Mouse (Mus musculus): ENCODE measurements around the gene Unc93b1. TPM values are rescaled to one million over a fixed set of nuclear protein-coding genes. Genes with fewer than 3 reads are reported as not detected.
A peak's percentile ranks its signal among the peaks of the same experiment; 100 is the strongest.

Gene Unc93b1
- 21.3 and 24.5 TPM in 2 replicates for polyA plus RNA-seq (2014; fragmentation: Nextera tagmentation; extraction: Ambion mirVana)

DNA sequence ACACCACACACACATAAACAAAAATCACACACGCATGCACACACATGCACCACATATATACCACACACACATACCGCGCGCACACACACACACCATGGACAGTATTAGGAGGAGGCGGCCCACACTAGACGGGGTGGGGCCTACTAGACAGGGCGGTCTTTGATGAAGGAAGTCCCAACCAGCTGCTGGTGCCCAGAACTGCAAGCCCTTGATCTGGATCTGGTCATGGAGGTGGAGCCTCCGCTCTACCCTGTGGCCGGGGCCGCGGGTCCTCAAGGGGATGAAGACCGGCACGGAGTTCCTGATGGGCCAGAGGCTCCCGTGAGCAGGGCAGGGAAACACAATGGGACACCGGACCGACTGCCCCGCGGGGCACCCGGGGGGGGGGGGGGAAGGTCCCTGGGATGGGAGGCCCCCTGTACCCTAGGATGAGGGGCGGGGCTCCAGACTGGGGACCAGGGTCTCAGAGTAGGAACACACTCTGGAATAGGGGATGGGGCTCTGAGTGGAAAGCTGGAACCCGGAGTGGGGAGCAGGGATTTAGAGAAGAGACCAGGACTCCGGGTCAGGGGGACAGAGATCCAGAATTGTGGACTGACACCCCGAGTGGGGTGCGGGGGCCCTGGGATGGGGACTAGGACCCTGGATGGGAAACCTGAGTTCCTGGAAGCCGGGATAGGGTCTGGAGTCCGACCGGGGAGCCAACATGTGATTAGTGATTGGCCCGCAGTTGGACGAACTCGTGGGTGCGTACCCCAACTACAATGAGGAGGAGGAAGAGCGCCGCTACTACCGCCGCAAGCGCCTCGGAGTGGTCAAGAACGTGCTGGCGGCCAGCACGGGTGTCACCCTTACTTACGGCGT is at the start of gene Unc93b1:
Gene Unc93b1 (plus strand): TSS at position 155 of the 864 bp plus-strand sequence.
- Histone ChIP-seq H3K4me3 (ENCODE audit: low read depth, low read length) (peak within 1 kb of the TSS; percentile 44), H3K4me2 (ENCODE audit: low read depth, low read length) (peak within 1 kb of the TSS; percentile 81), H3K9ac (ENCODE audit: low read depth, low read length) (peak within 1 kb of the TSS; percentile 56), H3K27me3 (replicated peaks; ENCODE audit: control insufficient read depth, insufficient read depth, low read length) (no peaks in the 10 kb centered on the region), H3K9me3 (ENCODE audit: control insufficient read depth, low read length) (no peaks in the 10 kb centered on the region), H3K27ac (replicated peaks; ENCODE audit: low read depth, low read length) (no peak within 1 kb of the TSS), H3K36me3 (ENCODE audit: control insufficient read depth, insufficient read depth, low read length) (no peaks in the 10 kb centered on the region), H3K4me1 (ENCODE audit: control insufficient read depth, insufficient read depth, low read length) (peaks cover 13% of the 10 kb centered on the region)
- peak; percentile 87 for DNase-seq (ENCODE audit: low spot score)
- WGBS = 6% methylated on average over 42 of the region's 42 CpGs
- peak; percentile 89 for ATAC-seq (ENCODE audit: low read depth)

DNA sequence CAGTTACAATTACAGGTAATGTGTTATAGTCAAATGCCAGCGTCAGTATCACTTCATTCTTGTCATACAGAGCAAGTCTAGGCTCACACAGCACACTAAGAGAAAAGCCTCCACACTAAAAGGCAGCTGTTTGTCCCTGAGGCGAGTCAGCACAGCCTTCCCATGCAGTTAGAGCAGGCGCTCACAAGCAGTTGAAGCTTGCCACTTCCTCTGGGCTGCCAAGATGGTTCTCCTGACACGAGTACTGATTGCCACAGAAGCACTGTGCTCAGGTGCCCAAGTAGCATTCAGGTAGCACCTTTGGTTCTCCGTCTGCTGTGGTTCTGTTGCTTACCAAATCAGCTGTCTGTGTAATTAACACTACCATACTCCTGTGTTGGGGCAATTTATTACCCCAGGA is 45.9 kb upstream of the Unc93b1 start:
- Histone ChIP-seq H3K27me3 (replicated peaks; ENCODE audit: control insufficient read depth, insufficient read depth, low read length) (no peaks in the 10 kb centered on the region), H3K36me3 (ENCODE audit: control insufficient read depth, insufficient read depth, low read length) (peaks cover 66% of the 10 kb centered on the region), H3K4me3 (ENCODE audit: low read depth, low read length) (no peak overlapping the region), H3K27ac (replicated peaks; ENCODE audit: low read depth, low read length) (no peak overlapping the region), H3K4me2 (ENCODE audit: low read depth, low read length) (no peak overlapping the region), H3K4me1 (ENCODE audit: control insufficient read depth, insufficient read depth, low read length) (no peaks in the 10 kb centered on the region), H3K9me3 (ENCODE audit: control insufficient read depth, low read length) (no peaks in the 10 kb centered on the region), H3K9ac (ENCODE audit: low read depth, low read length) (no peak overlapping the region)
- ATAC-seq (ENCODE audit: low read depth) = no peak
- 92% methylated on average over 5 of the region's 5 CpGs for WGBS
- no peak for DNase-seq (ENCODE audit: low spot score)

DNA sequence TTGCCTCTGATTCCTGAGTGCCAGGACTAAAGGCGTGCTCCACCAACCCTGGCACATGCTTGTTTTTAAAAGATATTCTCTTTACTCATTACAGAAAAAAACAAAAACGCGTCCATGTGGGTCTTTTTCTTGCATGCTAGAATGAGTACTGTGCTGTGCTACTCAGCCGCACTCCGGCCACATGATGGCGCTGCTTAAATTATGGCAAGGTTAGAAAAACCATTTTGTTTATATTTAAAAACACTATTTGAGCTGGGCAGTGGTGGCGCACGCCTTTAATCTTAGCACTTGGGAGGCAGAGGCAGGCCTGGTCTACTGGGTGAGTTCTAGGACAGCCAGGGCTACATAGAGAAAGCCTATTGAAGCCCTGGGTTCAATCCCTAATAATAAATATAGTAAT is 44.8 kb upstream of the Unc93b1 start:
- H3K27ac ChIP-seq (replicated peaks; ENCODE audit: low read depth, low read length) = no peak overlapping the region
- no peaks in the 10 kb centered on the region for H3K27me3 ChIP-seq (replicated peaks; ENCODE audit: control insufficient read depth, insufficient read depth, low read length)
- H3K4me3 ChIP-seq (ENCODE audit: low read depth, low read length) = no peak overlapping the region
- H3K36me3 ChIP-seq (ENCODE audit: control insufficient read depth, insufficient read depth, low read length) = peaks cover 73% of the 10 kb centered on the region
- H3K9ac ChIP-seq (ENCODE audit: low read depth, low read length) = no peak overlapping the region
- WGBS = 85% methylated on average over 8 of the region's 8 CpGs
- DNase-seq (ENCODE audit: low spot score) (no peak), ATAC-seq (ENCODE audit: low read depth) (no peak)
- no peaks in the 10 kb centered on the region for H3K9me3 ChIP-seq (ENCODE audit: control insufficient read depth, low read length)
- H3K4me2 ChIP-seq (ENCODE audit: low read depth, low read length) = no peak overlapping the region
- no peaks in the 10 kb centered on the region for H3K4me1 ChIP-seq (ENCODE audit: control insufficient read depth, insufficient read depth, low read length)

DNA sequence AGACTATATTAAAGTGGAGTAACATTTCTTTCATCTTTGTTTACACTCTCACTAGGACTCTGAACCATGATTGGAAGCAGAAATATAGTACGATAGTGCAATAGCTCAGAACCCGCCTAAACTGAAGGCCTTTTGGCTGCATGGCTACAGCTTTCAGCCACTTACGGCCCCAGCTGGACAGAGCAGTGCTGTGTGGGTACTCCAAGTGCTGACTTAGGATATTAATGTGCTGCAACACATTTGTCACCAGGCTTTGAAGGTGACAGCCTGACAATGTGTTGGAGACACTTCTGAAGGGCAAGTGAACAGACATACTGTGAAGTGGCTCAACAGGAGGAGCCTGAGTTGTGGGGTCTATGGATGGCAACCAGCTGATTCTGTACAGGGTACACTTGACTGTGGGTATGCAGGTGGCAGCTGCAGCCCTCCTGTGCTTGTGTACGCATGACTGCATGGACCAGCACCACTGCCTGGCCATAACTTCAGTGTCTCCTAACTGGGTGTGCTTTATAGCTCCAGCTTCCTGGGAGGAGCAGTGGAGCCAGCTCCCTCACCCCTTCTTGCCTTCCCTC is 41.4 kb upstream of the Unc93b1 start:
- H3K36me3 ChIP-seq (ENCODE audit: control insufficient read depth, insufficient read depth, low read length) = peaks cover 92% of the 10 kb centered on the region
- H3K4me1 ChIP-seq (ENCODE audit: control insufficient read depth, insufficient read depth, low read length) = no peaks in the 10 kb centered on the region
- DNase-seq (ENCODE audit: low spot score) (no peak), ATAC-seq (ENCODE audit: low read depth) (no peak)
- 90% methylated on average over 4 of the region's 4 CpGs for WGBS
- no peak overlapping the region for H3K4me3 ChIP-seq (ENCODE audit: low read depth, low read length)
- no peaks in the 10 kb centered on the region for H3K27me3 ChIP-seq (replicated peaks; ENCODE audit: control insufficient read depth, insufficient read depth, low read length)
- H3K4me2 ChIP-seq (ENCODE audit: low read depth, low read length) = no peak overlapping the region
- H3K9me3 ChIP-seq (ENCODE audit: control insufficient read depth, low read length) = no peaks in the 10 kb centered on the region
- H3K27ac ChIP-seq (replicated peaks; ENCODE audit: low read depth, low read length) = no peak overlapping the region
- no peak overlapping the region for H3K9ac ChIP-seq (ENCODE audit: low read depth, low read length)

DNA sequence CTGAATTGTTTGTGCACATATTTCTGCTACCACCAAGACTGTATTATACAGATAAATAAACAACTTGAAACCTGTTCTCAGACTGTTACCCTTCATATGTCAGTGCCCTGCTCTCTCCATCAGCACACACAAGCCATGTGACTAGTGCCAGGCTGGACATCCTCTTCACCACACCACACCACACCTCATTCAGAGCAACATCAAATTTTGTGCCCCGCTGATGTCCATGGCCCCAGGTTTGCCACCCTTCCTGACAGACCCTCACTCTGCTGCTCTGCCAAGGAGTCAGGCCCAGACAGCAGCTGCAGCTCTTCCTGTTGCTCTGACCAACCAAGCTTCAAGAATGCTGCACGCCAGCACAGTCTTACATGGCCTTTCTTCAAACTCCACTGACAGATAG is 40.7 kb upstream of the Unc93b1 start:
- Histone ChIP-seq H3K4me1 (ENCODE audit: control insufficient read depth, insufficient read depth, low read length) (no peaks in the 10 kb centered on the region), H3K36me3 (ENCODE audit: control insufficient read depth, insufficient read depth, low read length) (peaks cover 95% of the 10 kb centered on the region), H3K4me2 (ENCODE audit: low read depth, low read length) (no peak overlapping the region), H3K27ac (replicated peaks; ENCODE audit: low read depth, low read length) (no peak overlapping the region), H3K9me3 (ENCODE audit: control insufficient read depth, low read length) (no peaks in the 10 kb centered on the region), H3K4me3 (ENCODE audit: low read depth, low read length) (no peak overlapping the region), H3K27me3 (replicated peaks; ENCODE audit: control insufficient read depth, insufficient read depth, low read length) (no peaks in the 10 kb centered on the region), H3K9ac (ENCODE audit: low read depth, low read length) (no peak overlapping the region)
- WGBS = 86% methylated on average over 2 of the region's 2 CpGs
- ATAC-seq (ENCODE audit: low read depth) (no peak), DNase-seq (ENCODE audit: low spot score) (no peak)

DNA sequence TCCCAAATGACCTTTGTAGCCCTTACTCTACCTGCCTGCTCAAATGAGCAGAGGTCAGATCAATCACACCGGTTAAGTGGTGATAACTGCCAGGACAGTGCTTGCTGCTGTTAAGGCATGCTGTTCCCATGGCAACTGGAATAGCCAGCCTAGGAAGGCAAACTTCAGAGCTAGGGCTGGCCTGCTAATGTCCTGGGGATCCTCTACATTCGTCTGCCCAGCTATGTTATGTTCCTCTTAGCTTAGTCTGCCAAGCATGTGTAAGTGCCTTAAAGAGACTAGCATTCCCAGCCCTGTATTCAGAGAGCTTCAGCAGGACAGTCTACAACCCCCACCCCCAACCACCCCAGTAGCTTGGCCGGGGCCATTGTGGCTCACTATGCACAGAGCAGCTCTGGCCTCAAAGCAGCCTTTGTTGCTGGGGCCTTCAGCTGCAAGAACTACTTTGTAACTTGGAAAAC is 39.8 kb upstream of the Unc93b1 start:
- peak; percentile 65; the same call in 1 of the 2 replicates for ATAC-seq (ENCODE audit: low read depth)
- Histone ChIP-seq H3K4me3 (ENCODE audit: low read depth, low read length) (no peak overlapping the region), H3K9ac (ENCODE audit: low read depth, low read length) (no peak overlapping the region), H3K4me1 (ENCODE audit: control insufficient read depth, insufficient read depth, low read length) (no peaks in the 10 kb centered on the region), H3K27ac (replicated peaks; ENCODE audit: low read depth, low read length) (no peak overlapping the region), H3K27me3 (replicated peaks; ENCODE audit: control insufficient read depth, insufficient read depth, low read length) (no peaks in the 10 kb centered on the region), H3K9me3 (ENCODE audit: control insufficient read depth, low read length) (no peaks in the 10 kb centered on the region), H3K36me3 (ENCODE audit: control insufficient read depth, insufficient read depth, low read length) (peaks cover 99% of the 10 kb centered on the region), H3K4me2 (ENCODE audit: low read depth, low read length) (no peak overlapping the region)
- WGBS = 25% methylated on average over 3 of the region's 3 CpGs
- no peak for DNase-seq (ENCODE audit: low spot score)

DNA sequence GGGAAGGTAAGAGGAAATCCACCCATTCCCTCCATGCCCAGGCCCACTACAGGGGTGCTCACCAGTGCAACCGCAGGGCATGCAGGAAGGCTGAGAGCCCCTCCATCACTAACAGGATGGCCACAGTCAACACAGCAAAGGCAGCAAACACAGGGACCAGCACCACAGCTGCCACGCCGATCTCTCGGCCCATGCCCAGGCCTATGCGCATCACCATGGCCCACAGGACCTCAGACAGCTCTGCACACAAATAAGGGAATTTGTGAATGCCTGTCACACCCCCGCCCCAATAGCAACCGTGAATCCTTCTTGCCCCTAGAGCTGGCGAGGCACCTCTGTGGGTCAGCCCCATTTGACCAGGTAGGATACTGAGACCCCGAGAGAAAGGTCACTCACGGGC is 38.8 kb upstream of the Unc93b1 start:
- Histone ChIP-seq H3K4me1 (ENCODE audit: control insufficient read depth, insufficient read depth, low read length) (no peaks in the 10 kb centered on the region), H3K9ac (ENCODE audit: low read depth, low read length) (no peak overlapping the region), H3K4me2 (ENCODE audit: low read depth, low read length) (no peak overlapping the region), H3K36me3 (ENCODE audit: control insufficient read depth, insufficient read depth, low read length) (peaks cover 92% of the 10 kb centered on the region), H3K9me3 (ENCODE audit: control insufficient read depth, low read length) (no peaks in the 10 kb centered on the region), H3K27me3 (replicated peaks; ENCODE audit: control insufficient read depth, insufficient read depth, low read length) (no peaks in the 10 kb centered on the region), H3K4me3 (ENCODE audit: low read depth, low read length) (no peak overlapping the region), H3K27ac (replicated peaks; ENCODE audit: low read depth, low read length) (no peak overlapping the region)
- 91% methylated on average over 10 of the region's 10 CpGs for WGBS
- DNase-seq (ENCODE audit: low spot score) (no peak), ATAC-seq (ENCODE audit: low read depth) (no peak)

DNA sequence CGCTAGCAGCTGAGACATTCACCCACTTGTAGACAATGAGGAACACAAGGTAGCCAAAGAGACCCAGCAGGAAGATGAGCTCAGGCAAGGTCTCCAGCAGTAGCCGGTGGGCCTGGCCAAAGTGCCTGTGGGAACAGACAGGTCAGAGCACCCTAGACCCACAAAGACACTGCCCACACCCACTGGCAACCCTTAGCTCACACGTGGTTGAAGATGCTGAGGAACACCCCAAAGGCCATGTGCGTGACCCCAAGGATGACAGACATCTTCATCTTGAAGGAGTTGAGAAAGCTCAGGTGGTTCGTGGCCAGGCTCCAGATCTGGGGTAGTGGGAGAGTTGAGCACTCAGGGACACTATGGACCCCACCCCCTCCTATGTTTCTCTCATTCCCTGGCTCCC is 37.4 kb upstream of the Unc93b1 start:
- H3K27ac ChIP-seq (replicated peaks; ENCODE audit: low read depth, low read length) = no peak overlapping the region
- no peaks in the 10 kb centered on the region for H3K4me1 ChIP-seq (ENCODE audit: control insufficient read depth, insufficient read depth, low read length)
- no peaks in the 10 kb centered on the region for H3K27me3 ChIP-seq (replicated peaks; ENCODE audit: control insufficient read depth, insufficient read depth, low read length)
- DNase-seq (ENCODE audit: low spot score) (no peak), ATAC-seq (ENCODE audit: low read depth) (no peak)
- no peak overlapping the region for H3K9ac ChIP-seq (ENCODE audit: low read depth, low read length)
- peaks cover 92% of the 10 kb centered on the region for H3K36me3 ChIP-seq (ENCODE audit: control insufficient read depth, insufficient read depth, low read length)
- H3K9me3 ChIP-seq (ENCODE audit: control insufficient read depth, low read length) = no peaks in the 10 kb centered on the region
- no peak overlapping the region for H3K4me3 ChIP-seq (ENCODE audit: low read depth, low read length)
- no peak overlapping the region for H3K4me2 ChIP-seq (ENCODE audit: low read depth, low read length)
- 97% methylated on average over 5 of the region's 5 CpGs for WGBS
